Mouse (Mus musculus) embryo, embryonic 9.5 days (tissue): ENCODE measurements around the gene Sept3.
A peak's percentile ranks its signal among the peaks of the same experiment; 100 is the strongest.
"Not testable (repeated sequence)": the region's sequence is repeated elsewhere in the genome, so short reads cannot be mapped to it uniquely, and the experiment has no call there.

Experiments
- DNase-seq: peaks from one replicate; pipeline ENCODE4 v3.0.0-alpha.2; 2017; ENCODE audit errors: extremely low spot score

The Sept3 gene

GRCm38 (mm10) chr15:82274593-82274926, at the start of gene Sept3:
Gene Sept3, plus strand, starts transcription at chr15:82274893.
- DNase-seq, result no peak

DNA sequence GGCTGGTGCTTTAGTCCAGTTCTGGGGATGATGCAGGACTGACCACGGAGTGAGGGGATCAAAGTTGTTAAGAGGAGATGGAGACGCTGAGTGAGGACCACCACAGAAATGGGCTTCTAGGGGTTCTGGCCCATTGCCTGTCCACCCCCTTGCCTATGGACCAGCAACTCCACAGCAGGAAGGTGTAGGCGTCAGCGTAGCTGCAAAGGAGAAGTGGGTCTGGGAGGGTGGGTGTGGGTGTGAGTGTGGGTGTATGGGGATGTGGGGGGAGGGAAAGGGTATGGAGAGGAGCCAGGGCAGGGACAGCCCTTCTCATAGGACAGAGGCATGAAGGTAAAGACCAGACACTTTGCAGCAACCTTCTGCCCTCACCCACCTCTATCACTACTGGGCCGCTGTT, 48.9 kb upstream of the Sept3 start:
- DNase-seq, result no peak

DNA sequence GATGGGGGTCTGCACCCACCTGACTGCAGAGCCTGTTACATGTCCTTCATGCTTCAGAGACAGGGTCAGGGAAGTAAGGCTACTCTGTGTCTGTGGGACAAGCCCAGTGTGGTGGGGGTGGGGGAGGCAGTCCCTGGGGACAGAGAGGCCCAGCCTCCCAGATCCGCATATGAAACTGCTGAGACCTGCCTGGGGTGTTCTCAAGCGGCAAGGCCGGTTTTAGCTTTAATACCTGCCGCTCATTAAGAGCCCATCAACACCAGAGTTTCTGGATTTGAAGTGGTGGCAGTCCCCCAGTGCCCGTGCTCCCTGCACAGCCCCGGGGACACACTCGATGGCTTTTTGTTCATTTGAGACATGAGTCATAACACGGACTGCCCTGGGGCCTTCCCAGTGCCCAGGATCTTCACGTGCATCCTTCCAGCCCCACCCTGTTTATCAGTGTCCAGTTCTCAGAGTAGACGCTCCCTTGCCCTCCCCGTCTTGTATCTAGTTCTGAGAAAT, 45.1 kb upstream of the Sept3 start:
- no peak for DNase-seq

- no peak for DNase-seq
Measured at GRCm38 (mm10) chr15:82230098-82230611, 44.5 kb upstream of the Sept3 start.

DNA sequence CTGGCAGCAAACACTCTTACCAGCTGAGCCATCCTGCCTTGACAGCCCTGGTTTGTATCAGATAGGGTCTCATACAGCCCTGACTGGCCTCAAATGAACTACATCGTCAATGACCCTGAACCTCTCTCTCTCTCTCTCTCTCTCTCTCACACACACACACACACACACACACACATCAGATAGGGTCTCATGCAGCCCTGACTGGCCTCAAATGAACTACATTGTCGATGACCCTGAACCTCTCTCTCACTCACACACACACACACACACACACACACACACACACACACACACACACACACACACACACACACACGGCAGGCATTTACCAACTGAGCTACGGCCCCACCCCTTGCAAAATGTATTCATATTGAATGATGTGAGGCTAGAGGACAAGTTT, 43.6 kb upstream of the Sept3 start:
- no peak for DNase-seq

DNA sequence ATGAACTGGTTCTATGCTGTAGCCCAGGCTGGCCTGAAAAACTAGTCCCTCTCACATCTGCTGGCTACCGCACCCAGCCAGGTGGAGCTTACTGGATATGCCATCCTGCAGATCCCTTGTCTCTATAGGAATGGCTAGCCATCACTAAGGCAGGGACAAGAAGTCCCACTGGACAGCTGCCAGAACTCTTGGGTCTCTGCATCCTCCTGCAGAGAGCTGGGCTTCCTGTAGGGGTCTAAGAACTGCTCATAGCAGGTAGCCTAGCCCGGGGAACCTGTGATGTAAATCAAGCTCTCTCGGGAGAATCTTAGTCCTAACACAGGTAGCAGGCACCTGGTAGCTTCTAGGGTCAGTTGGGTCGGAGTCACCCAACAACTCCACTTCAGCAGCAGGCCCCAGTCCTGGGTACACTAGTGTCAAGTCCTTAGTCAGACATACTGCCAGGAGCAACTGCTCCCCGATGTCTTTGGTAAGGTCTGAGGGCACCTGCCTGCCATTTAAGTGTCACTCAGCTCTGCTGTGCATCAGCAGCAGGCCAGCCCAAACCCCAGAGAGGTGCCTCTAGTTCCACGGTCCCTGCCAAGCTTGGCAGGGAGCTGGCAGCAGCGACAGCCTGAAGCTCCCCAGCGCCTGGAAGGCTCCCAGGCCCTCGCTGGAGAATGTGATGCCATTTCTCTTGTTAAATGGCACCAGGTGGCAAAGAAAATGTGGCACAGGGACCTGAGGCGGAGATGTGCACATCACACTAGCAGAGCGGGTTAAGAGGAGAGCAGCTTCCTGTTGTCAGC, 42.9 kb upstream of the Sept3 start:
- DNase-seq, result no peak

- DNase-seq, result no peak
Measured at GRCm38 (mm10) chr15:82232651-82233050, 42.0 kb upstream of the Sept3 start.

- DNase-seq, result no peak
Measured at GRCm38 (mm10) chr15:82235661-82236060, 39.0 kb upstream of the Sept3 start.

DNA sequence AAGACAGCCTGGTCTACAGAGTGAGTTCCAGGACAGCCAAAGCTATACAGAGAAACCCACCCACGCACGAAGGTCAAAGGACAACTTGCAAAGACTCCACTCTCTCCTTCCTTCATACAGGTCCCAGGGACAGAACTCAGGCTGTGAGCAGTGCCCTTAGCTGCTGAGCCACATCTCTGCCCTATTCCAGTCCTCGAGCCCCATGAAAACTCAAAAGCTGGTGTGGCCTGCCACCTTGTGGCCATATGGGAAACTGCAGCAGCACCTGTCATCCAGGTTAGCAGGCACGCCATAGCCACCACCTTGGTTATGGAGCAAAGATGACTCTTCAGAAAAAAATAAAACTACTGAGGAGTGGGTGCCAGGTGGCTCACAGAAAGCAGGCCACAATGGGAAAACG, 38.1 kb upstream of the Sept3 start:
- peak; percentile 77 for DNase-seq

DNA sequence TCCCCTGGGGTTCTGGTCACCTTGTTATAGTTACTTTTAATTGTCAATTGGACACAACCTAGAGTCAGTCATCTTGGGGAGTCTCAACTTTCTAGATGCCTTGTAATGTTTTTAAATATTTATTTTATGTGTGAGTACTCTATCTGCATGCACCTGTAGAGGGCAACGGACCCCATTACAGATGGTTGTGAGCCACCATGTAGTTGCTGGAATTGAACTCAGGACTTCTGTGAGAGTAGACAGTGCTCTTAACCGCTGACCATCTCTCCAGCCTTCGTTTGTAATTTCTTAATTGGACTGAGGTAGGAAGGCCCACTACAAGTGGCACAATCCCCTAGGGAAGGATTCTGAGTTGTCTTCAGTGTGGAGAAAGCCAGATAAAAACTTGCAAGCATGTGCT, 31.4 kb upstream of the Sept3 start:
- no peak for DNase-seq

GRCm38 (mm10) chr15:82243742-82244114, 31.0 kb upstream of the Sept3 start:
- DNase-seq, result no peak

DNA sequence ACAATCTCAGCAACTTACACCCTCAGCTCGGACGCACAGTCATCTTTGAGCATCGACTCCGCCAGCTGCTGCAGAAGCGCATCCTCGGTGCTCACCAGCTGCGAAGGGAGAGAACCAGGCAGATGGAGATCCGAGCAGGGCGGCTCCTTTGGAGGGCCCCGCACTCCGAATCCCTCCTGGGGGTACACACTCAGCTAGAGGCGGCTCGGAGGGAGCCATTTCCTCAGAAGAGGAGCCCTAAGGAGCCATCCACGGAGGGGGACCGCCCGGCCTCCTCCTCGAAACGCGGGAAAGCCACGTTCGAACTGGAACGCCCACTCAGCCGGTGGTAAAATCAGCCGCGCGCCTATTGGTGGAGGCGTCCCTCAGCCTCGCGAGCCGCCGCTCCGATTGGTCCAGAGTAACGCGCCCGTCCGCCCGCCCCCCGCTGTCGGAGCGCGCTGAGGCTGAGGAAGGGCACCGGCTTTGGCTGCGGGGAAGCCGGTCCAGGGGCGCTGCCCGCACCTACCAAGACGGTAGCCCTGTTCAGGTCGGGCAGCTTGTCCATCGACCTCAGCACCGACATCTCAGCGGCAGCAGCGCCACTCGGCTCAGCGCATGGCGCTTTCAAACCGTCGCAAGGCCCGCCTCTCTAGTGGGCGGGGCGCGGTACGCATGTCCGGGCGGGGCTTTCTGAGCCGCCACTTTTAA, 30.4 kb upstream of the Sept3 start, which contains the start of gene Cenpm:
Gene Cenpm (minus strand): TSS at position 634 of the 690 bp plus-strand sequence.
- DNase-seq, result peak; percentile 92

DNA sequence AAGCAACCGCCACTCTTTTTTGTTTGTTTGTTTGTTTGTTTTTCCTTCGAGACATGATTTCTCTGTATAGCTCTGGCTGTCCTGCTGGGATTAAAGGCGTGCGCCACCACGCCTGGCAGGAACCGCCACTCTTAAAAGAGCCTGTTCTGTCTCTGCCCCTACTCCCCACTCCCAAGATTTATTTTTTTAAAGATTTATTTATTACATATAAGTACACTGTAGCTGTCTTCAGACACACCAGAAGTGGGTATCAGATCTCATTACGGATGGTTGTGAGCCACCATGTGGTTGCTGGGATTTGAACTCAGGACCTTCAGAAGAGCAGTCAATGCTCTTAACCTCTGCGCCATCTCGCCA, 29.9 kb upstream of the Sept3 start:
- not testable (repeated sequence) for DNase-seq

GRCm38 (mm10) chr15:82247131-82247776, 27.4 kb upstream of the Sept3 start:
- DNase-seq, result no peak

- no peak for DNase-seq
Measured at GRCm38 (mm10) chr15:82251579-82251978, 23.1 kb upstream of the Sept3 start.

DNA sequence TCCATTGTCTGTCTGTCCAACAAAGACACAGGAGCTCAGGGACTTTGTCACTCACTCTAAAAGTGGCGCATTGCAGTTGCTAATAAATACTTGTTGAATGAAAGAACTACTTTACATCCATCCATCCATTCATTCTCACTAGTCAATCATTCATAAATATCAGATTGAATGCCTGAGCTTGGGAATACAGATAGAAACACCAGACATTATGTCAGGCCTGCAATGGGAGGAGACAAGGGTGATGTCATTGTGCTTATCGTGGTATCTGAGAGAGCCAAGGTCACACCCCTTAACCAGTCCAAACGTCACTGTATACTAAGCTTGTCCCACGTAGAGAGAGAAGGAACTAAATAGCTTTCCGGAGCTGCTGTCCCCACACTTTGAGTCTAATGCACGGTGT, 22.6 kb upstream of the Sept3 start, which contains the start of gene 1500009C09Rik:
Gene 1500009C09Rik (plus strand): TSS at position 301 of the 400 bp plus-strand sequence.
- no peak for DNase-seq

DNA sequence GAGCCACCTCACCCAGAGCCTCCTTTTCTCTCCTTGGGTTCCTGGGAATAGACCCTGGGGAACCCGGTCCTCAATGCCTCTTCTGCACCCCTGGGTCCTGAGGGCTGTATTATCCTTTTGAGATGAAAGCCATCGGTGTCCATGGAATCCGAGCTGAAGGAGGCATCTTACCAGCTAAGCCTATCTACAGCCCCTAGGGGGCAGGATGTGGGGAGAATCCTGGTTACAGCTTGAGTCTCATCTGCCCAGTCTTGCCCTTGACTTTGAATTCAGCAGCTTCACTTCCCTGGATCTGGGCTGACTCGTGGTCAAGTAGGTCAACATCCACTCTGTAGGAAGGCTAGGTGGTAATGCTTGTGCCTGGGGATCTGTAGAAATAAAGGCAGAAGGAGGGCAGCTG, 19.4 kb upstream of the Sept3 start:
- DNase-seq, result no peak

DNA sequence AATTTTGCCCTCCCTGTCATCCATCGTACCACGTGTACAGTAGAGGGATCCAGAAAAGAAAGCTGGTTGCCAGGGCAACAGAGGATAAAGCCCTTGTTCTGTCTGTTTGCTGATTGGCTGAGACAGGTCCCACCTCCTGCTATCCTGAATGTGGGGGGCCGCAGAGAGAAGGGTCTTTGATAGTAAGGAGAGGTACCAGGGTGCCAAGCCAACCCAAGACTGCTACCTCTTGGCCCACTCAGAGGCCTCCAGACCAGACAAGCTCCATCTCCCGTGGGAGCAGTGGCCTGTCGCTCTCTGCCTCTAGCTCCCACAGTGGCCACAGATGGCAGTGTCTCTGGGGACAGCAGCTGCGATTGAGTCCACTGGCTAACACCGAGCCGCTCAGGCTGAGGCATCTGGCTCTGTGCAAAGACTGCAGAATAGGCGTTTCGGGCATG, 18.7 kb upstream of the Sept3 start:
- no peak for DNase-seq

- DNase-seq, result peak; percentile 65
Measured at GRCm38 (mm10) chr15:82259510-82259909, 15.2 kb upstream of the Sept3 start.

- DNase-seq, result peak; percentile 74
Measured at GRCm38 (mm10) chr15:82266356-82266755, 8.3 kb upstream of the Sept3 start.

- DNase-seq, result peak; percentile 46
Measured at GRCm38 (mm10) chr15:82268185-82268584, 6.5 kb upstream of the Sept3 start.

GRCm38 (mm10) chr15:82268783-82269182, 5.9 kb upstream of the Sept3 start:
- no peak for DNase-seq
